Mouse (Mus musculus): ENCODE results near the gene Wnt1.
A peak's percentile ranks its signal among the peaks of the same experiment; 100 is the strongest.
"Not testable (repeated sequence)": the region's sequence is repeated elsewhere in the genome, so short reads cannot be mapped to it uniquely, and the experiment has no call there.

Gene Wnt1

GRCm38 (mm10) chr15:98789661-98790535 is at the start of gene Wnt1:
Gene Wnt1 (plus strand): TSS chr15:98789857.
- DNase-seq (ENCODE audit: low read depth, low spot score): peak; percentile 60

GRCm38 (mm10) chr15:98740219-98740618 is 49.4 kb upstream of the Wnt1 start:
- no peak for DNase-seq (ENCODE audit: low read depth, low spot score)

- no peak for DNase-seq (ENCODE audit: low read depth, low spot score)
These were observed 46.8 kb upstream of the Wnt1 start for GRCm38 (mm10) chr15:98742766-98743428.

GRCm38 (mm10) chr15:98743863-98744262 is 45.8 kb upstream of the Wnt1 start:
- DNase-seq (ENCODE audit: low read depth, low spot score): not testable (repeated sequence)

- no peak for DNase-seq (ENCODE audit: low read depth, low spot score)
These were observed 43.2 kb upstream of the Wnt1 start for GRCm38 (mm10) chr15:98746344-98746965.

- no peak for DNase-seq (ENCODE audit: low read depth, low spot score)
These were observed 42.4 kb upstream of the Wnt1 start for GRCm38 (mm10) chr15:98747296-98747695.

- DNase-seq (ENCODE audit: low read depth, low spot score): no peak
These were observed 40.6 kb upstream of the Wnt1 start for GRCm38 (mm10) chr15:98749093-98749492.

- DNase-seq (ENCODE audit: low read depth, low spot score): no peak
These were observed 36.6 kb upstream of the Wnt1 start for GRCm38 (mm10) chr15:98753021-98753423.

- no peak for DNase-seq (ENCODE audit: low read depth, low spot score)
These were observed 35.5 kb upstream of the Wnt1 start for GRCm38 (mm10) chr15:98754125-98754524.

- peak; percentile 71 for DNase-seq (ENCODE audit: low read depth, low spot score)
These were observed 27.4 kb upstream of the Wnt1 start for GRCm38 (mm10) chr15:98762201-98762621.

- DNase-seq (ENCODE audit: low read depth, low spot score): peak; percentile 92
These were observed 26.8 kb upstream of the Wnt1 start, which contains the start of gene Arf3 for GRCm38 (mm10) chr15:98762670-98763529. Gene Arf3 (minus strand): TSS chr15:98763214.

GRCm38 (mm10) chr15:98765929-98766328 is 23.7 kb upstream of the Wnt1 start:
- no peak for DNase-seq (ENCODE audit: low read depth, low spot score)

GRCm38 (mm10) chr15:98768259-98768658 is 21.4 kb upstream of the Wnt1 start:
- no peak for DNase-seq (ENCODE audit: low read depth, low spot score)

GRCm38 (mm10) chr15:98771813-98772425 is 17.7 kb upstream of the Wnt1 start:
- DNase-seq (ENCODE audit: low read depth, low spot score): no peak

- no peak for DNase-seq (ENCODE audit: low read depth, low spot score)
These were observed 17.0 kb upstream of the Wnt1 start for GRCm38 (mm10) chr15:98772511-98773211.

- DNase-seq (ENCODE audit: low read depth, low spot score): no peak
These were observed 15.6 kb upstream of the Wnt1 start for GRCm38 (mm10) chr15:98774096-98774495.

GRCm38 (mm10) chr15:98775533-98775932 is 14.1 kb upstream of the Wnt1 start:
- no peak for DNase-seq (ENCODE audit: low read depth, low spot score)

- no peak for DNase-seq (ENCODE audit: low read depth, low spot score)
These were observed 13.2 kb upstream of the Wnt1 start for GRCm38 (mm10) chr15:98776280-98777004.

GRCm38 (mm10) chr15:98777005-98777616 is 12.5 kb upstream of the Wnt1 start:
- no peak for DNase-seq (ENCODE audit: low read depth, low spot score)
